Mouse (Mus musculus): ENCODE results near the gene Krtcap2.

- TF ChIP-seq GATA1 (IDR thresholded peaks at IDR 0.05; ENCODE audit: low read length) = no peak
- TF ChIP-seq TAL1 (IDR thresholded peaks at IDR 0.05; ENCODE audit: low read length) = no peak
These were observed 39.1 kb upstream of the Krtcap2 start for GRCm38 (mm10) chr3:89206695-89207094.

All from erythroblast, embryonic 14.5 days (primary cell).